Mouse (Mus musculus): ENCODE measurements at regions not wholly inside any gene's neighbourhood (a gene's known extent, or its start where the extent isn't known, plus 50 kb on each side); places are given as distances from the start of the nearest gene placed in this dataset.

DNA sequence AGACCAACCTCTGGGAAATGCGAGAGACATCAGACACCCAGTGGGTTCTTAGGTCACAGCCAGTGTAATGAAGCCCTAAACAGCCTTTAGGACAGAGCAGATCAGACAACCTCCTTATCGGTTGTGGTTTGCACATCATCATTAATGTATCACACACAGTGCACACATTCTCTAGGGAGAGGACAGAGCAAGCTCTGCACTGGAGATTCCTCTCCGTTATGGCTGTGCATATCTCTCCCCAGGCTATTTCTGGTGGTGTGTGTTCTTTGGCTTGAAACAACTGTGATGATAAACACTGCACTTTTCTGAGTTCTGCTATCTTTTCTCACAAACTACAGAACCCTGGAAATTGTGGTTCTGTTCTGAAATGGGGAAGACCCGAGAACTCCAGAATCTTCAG is 291.3 kb upstream of the Camk1g start:
- Histone ChIP-seq H3K4me2 (no peak overlapping the region), H3K27me3 (peaks cover 5% of the 10 kb centered on the region; the same call in 1 of the 2 replicates), H3K27ac (no peak overlapping the region), H3K36me3 (ENCODE audit: poor library complexity, severe bottlenecking) (no peaks in the 10 kb centered on the region), H3K9ac (no peak overlapping the region), H3K9me3 (replicated peaks) (no peaks in the 10 kb centered on the region), H3K4me3 (no peak overlapping the region), H3K4me1 (peaks cover 35% of the 10 kb centered on the region)
- 84% methylated on average over 4 of the region's 4 CpGs for WGBS
- no peak for ATAC-seq

DNA sequence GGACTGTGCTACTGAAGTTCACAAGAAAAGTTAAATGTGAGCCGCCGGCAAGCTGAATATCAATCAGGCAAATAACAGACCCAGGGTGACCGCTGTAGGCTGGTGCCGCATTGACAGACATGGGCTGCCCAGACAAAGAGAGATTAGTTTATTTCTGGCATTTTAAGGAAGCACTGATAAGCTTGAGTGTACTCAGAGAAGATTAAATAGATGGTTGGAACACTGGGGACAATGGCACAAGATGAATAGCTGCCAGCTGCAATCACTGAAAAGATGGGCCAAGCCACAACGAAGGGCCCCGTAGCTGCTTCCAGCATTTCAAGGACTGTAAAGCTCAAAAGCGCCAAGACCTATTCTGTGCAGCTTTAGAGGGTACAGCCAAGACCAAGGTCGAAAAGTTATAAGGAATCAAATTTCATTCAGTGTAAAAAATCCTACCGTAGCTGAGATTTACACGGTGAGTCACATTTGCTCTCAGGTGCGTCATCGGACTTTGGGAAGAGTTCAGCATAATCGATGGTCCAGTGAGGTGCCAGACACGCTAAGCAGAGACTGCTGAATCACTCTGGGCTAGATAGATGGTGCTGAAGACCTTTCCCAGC is 285.1 kb upstream of the Camk1g start:
- peak; percentile 58; the same call in 1 of the 2 replicates for ATAC-seq

DNA sequence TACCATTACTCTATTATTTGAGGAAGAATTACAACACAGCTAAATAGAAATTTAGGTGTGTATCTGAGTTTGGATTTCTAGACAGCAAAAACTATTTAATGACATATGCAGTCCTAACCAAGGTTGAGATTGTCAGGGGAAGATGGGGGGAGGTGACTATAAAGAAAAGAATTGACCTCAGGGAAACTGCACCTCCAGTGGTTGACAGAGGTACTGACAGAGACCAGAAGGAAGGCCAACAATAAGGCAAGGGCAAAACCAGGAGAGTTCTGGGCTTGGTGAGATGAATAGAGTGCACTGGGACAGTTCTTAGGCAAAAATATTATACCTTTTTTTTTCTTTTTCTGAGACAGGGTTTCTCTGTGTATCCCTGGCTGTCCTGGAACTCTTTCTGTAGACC is 280.2 kb upstream of the Camk1g start:
- no peak overlapping the region for H3K4me3 ChIP-seq
- H3K9me3 ChIP-seq (replicated peaks): no peaks in the 10 kb centered on the region
- no peak for ATAC-seq
- no peak overlapping the region for H3K27ac ChIP-seq
- no peak overlapping the region for H3K9ac ChIP-seq
- H3K4me2 ChIP-seq: no peak overlapping the region
- H3K4me1 ChIP-seq: peaks cover 18% of the 10 kb centered on the region
- no peaks in the 10 kb centered on the region for H3K27me3 ChIP-seq
- no peaks in the 10 kb centered on the region for H3K36me3 ChIP-seq (ENCODE audit: poor library complexity, severe bottlenecking)

More for the DNA sequence above, 285.1 kb upstream of the Camk1g start:
- no peak overlapping the region; the same call in 1 of the 2 replicates for H3K27ac ChIP-seq
- no peaks in the 10 kb centered on the region for H3K36me3 ChIP-seq (ENCODE audit: poor library complexity, severe bottlenecking)
- H3K4me3 ChIP-seq: no peak overlapping the region
- no peaks in the 10 kb centered on the region for H3K27me3 ChIP-seq
- H3K4me1 ChIP-seq: peaks cover 7% of the 10 kb centered on the region; the same call in 1 of the 2 replicates
- no peaks in the 10 kb centered on the region for H3K9me3 ChIP-seq (replicated peaks)
- 69% methylated on average over 14 of the region's 14 CpGs for WGBS
- H3K9ac ChIP-seq: no peak overlapping the region
- H3K4me2 ChIP-seq: no peak overlapping the region

DNA sequence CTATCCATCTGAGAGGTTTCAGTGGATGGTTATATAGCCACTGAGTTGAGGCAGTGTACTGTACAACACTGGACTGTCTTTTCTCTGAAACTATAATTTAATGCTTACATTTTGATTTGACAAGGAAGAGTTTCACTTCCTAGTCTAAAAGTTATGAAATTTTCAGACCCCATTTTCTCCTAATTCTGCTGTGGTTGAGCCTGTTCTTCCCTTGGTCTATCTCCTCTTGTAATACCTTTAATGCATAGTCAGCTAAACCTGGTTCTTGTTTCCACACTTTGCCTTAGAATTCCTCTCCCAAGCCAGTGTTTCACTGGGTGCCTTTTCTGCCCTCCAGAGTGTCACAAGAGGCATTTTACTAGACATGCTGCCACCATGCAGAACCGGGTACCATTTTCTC is 279.3 kb upstream of the Camk1g start:
- no peak overlapping the region for H3K27ac ChIP-seq
- no peaks in the 10 kb centered on the region for H3K9me3 ChIP-seq (replicated peaks)
- H3K36me3 ChIP-seq (ENCODE audit: poor library complexity, severe bottlenecking): no peaks in the 10 kb centered on the region
- H3K4me1 ChIP-seq: peaks cover 10% of the 10 kb centered on the region
- no peaks in the 10 kb centered on the region for H3K27me3 ChIP-seq
- no peak overlapping the region for H3K4me2 ChIP-seq
- ATAC-seq: no peak
- no peak overlapping the region for H3K4me3 ChIP-seq
- H3K9ac ChIP-seq: no peak overlapping the region
- WGBS: 95% methylated on average over 1 of the region's 1 CpGs

DNA sequence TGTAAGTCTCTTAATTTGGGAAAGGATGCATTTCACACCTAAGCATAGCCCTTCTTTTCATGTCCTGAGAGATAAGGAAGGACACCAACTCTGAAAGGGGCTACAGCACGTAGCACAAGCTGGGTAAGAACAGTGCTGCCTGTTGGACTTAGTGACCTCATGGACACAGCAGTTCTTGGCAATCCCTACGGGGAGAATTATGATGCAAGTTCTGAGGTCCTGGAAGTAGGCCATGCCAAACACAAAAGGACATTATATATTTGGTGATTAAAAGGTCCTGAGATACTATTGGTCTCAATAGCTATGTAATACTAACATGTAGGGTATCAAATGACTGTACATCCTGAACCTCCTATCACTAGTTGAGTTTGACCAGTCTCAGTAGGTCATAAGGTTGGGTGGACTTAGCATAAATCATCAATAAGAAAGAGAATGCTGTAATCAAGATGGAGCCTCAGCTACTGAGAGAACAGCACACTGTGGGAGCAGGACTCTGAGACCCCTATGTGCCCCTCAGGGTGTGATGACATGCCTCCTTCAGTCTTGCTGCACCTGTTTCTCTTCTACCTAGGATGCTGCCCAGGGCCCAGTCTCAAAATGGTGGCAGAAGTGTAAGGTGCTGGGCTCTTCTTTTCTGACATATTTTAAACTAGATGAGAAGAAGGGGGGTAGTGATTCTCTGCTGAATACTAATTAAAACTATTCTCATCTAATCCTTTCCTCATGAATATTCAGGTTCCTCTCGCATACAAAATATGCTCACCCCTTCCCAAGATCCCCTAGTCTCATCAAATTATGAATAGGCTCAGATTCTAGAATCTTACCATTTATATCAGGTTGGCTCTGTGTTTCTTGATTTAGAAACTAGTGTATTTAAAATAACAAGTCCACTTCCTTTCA is 277.5 kb upstream of the Camk1g start:
- H3K9me3 ChIP-seq (replicated peaks): no peaks in the 10 kb centered on the region
- H3K27ac ChIP-seq: no peak overlapping the region
- peak; percentile 67 for ATAC-seq
- no peak overlapping the region for H3K4me3 ChIP-seq
- H3K36me3 ChIP-seq (ENCODE audit: poor library complexity, severe bottlenecking): no peaks in the 10 kb centered on the region
- H3K9ac ChIP-seq: no peak overlapping the region
- 68% methylated on average over 3 of the region's 3 CpGs for WGBS
- H3K27me3 ChIP-seq: no peaks in the 10 kb centered on the region
- no peak overlapping the region for H3K4me2 ChIP-seq
- H3K4me1 ChIP-seq: peaks cover 10% of the 10 kb centered on the region

DNA sequence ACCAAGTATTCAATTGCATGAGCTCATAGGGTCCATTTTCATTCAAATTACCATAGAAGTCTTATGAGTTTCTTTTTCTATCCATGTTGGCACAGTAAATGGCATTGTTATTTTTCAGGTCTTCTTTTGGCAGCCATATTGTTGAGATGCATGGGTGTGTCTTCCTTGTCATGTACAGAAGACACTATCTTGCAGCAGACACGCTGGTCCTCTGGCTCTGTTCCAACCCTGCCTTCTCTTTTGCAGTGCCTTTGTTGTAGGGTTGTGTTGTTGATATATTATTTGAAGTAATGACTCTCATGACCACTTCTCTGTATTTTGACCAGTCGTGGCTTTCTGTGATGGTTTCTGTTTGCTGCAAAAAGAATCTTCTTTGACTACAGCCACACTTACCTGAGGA is 274.4 kb upstream of the Camk1g start:
- Histone ChIP-seq H3K4me2 (no peak overlapping the region), H3K4me3 (no peak overlapping the region), H3K9me3 (replicated peaks) (no peaks in the 10 kb centered on the region), H3K4me1 (peaks cover 10% of the 10 kb centered on the region), H3K27me3 (no peaks in the 10 kb centered on the region), H3K9ac (no peak overlapping the region), H3K36me3 (ENCODE audit: poor library complexity, severe bottlenecking) (no peaks in the 10 kb centered on the region), H3K27ac (no peak overlapping the region)
- ATAC-seq: no peak
- WGBS: 77% methylated on average over 2 of the region's 2 CpGs

DNA sequence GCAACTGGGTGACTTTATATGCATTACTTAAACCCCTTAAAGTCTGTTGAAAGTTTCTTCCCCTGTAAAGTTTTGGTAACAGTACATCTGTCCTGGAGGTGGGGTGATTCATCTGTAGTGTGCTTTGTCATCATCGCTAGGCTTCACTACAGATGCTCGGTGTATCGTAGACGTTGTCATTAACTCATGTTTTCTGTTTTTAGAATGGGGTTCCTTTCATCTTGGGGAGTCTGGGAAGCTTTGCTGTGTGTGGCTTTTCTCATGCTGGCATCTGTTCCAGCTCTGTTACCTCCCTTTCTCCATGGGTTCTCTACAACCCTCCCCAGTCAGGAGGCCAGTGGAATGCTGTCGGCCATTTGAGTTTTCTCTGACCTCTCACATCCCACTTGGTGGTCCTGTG is 266.4 kb upstream of the Camk1g start:
- WGBS: 88% methylated on average over 5 of the region's 5 CpGs
- Histone ChIP-seq H3K4me1 (no peaks in the 10 kb centered on the region), H3K9me3 (replicated peaks) (no peaks in the 10 kb centered on the region), H3K4me3 (no peak overlapping the region), H3K27ac (no peak overlapping the region), H3K4me2 (no peak overlapping the region), H3K27me3 (no peaks in the 10 kb centered on the region), H3K9ac (no peak overlapping the region), H3K36me3 (ENCODE audit: poor library complexity, severe bottlenecking) (no peaks in the 10 kb centered on the region)
- no peak for ATAC-seq

DNA sequence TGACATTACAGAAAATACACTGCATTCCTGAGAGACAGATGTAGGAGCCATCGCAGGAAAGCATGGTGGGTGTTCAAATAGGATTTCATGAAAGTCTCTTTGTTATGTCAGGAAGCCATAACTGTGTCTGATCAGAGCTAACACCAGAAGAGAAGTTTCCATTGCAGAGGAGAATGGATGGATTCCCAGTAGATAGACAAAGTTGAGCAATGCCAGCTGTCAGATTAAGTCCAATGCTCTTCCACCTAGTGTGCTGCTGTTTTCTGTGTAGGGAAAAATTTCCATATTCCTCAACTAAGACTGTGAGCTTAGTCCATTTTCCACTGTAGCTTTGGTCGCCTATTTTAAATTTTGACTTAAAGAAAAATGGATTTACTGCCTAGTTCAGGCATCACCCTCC is 262.0 kb upstream of the Camk1g start:
- Histone ChIP-seq H3K9ac (no peak overlapping the region), H3K36me3 (ENCODE audit: poor library complexity, severe bottlenecking) (no peaks in the 10 kb centered on the region), H3K4me3 (no peak overlapping the region), H3K9me3 (replicated peaks) (no peaks in the 10 kb centered on the region), H3K4me2 (no peak overlapping the region), H3K27me3 (no peaks in the 10 kb centered on the region), H3K4me1 (peaks cover under 1% of the 10 kb centered on the region; the same call in 1 of the 2 replicates), H3K27ac (no peak overlapping the region)
- WGBS: 95% methylated on average over 2 of the region's 2 CpGs
- no peak for ATAC-seq

DNA sequence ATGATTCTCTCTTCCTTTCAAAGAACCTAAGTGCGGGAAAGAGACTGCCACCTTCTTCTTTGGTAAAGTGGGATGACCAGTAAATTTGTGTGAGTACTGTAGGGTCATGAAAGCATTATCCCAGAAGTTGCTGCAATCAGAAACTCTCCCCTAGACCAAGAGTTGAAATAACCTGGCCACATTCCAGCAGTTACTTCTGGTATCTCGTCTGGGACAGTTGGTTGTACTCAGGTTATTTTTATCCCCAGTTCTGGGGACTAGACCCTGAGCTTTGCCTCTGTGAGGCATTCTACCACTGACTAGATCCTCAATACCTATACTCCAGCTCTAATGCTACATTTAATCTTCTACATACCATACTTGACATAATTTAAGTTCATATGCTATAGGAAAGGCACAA is 259.8 kb upstream of the Camk1g start:
- Histone ChIP-seq H3K4me3 (no peak overlapping the region), H3K27ac (no peak overlapping the region), H3K36me3 (ENCODE audit: poor library complexity, severe bottlenecking) (no peaks in the 10 kb centered on the region), H3K9me3 (replicated peaks) (no peaks in the 10 kb centered on the region), H3K9ac (no peak overlapping the region), H3K4me1 (peaks cover 4% of the 10 kb centered on the region; the same call in 1 of the 2 replicates), H3K27me3 (no peaks in the 10 kb centered on the region), H3K4me2 (no peak overlapping the region)
- WGBS: 69% methylated on average over 2 of the region's 2 CpGs
- no peak for ATAC-seq

DNA sequence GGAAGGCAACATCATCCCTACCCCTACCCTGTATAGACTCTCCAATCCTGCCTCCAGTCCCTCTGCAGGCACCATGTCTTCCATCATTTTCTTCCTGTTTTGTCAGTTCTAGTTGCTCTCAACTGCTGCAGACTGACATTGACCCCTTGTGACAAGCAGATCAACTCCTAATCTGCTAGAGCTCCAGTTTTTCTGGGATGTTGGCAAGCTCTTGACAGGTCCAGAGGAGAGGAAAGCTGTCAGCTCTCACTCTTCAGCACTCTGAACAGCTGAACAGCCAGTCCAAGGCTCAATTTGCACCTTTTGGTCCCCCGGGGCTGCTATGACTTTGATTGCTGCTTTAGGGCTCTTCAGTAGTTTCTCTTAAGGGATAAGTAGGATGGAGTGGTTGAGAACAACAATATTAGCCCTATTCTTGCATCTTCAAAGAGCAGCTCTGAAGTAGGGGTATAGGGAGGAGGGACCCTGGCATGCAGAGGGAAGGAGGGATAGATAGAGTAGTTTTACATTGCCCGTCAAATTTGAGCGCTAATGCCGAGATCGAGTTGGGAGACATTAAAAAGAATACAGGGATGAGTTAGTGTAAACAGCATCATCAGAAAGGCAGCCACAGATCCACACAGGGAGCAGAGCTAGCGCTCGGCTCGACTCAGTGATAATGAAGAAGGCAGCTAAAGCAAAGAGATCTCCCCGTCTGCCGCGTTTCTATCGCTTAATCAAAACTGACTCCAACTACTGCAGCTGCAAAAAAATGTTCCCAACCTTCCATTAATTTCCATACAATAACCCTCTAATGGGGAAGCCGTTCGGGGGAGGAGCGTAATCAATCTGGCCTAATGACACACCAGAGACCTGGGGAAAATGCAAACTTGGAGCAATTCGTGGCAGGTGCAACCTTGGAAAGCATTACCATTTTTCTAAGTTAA is 257.1 kb upstream of the Camk1g start:
- no peak overlapping the region for H3K4me2 ChIP-seq
- no peaks in the 10 kb centered on the region for H3K27me3 ChIP-seq
- H3K9ac ChIP-seq: 0 out of 2 replicates have a peak overlapping the region, but pooled peaks have one; percentile 13
- no peaks in the 10 kb centered on the region for H3K36me3 ChIP-seq (ENCODE audit: poor library complexity, severe bottlenecking)
- no peaks in the 10 kb centered on the region for H3K9me3 ChIP-seq (replicated peaks)
- H3K4me3 ChIP-seq: no peak overlapping the region
- 66% methylated on average over 16 of the region's 16 CpGs for WGBS
- H3K4me1 ChIP-seq: peaks cover 4% of the 10 kb centered on the region; the same call in 1 of the 2 replicates
- no peak overlapping the region for H3K27ac ChIP-seq
- ATAC-seq: peak; percentile 43; the same call in 1 of the 2 replicates

DNA sequence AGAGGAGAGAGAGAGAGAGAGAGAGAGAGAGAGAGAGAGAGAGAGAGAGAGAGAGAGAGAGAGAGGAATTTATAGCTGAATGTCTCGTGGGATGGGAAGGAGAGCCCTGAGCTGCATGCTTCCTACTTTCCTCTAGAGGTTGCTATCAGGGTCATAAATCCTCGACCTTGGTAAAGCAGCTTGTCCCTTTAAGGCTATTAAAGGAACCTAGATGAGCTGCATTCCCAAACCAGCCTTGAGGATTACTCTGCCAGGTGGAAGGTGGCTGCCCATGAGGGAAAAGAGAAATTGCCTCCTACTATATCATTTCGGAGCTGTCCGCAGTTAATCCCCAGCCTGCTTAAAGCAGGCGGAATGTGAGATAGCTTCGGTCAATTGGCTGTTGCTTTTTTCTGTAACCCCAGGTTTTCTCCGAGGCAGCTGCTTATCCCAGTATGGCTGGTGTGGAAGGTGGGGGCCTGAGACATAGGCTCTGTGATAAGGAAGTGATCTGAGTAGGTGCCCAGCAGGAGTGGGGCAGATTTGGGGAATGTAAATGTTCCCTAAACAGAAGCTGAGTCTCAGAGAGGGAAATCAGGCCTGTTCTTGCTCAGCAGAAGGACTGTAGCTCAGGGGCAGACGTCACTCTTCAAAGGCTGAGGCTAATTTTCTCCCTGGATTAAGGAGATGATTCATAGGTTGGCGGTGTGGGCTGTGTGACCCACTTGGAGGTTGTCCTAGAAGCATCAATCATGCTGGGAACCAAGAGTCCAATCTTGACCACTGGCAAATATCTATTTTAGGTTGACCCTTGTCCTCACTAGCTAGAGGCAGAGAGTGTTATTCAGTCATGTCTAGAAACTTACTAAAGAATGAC is 255.2 kb upstream of the Camk1g start:
- H3K9me3 ChIP-seq (replicated peaks): no peaks in the 10 kb centered on the region
- H3K9ac ChIP-seq: no peak overlapping the region
- no peak overlapping the region for H3K4me2 ChIP-seq
- peaks cover 4% of the 10 kb centered on the region; the same call in 1 of the 2 replicates for H3K4me1 ChIP-seq
- no peaks in the 10 kb centered on the region for H3K27me3 ChIP-seq
- no peak for ATAC-seq
- no peaks in the 10 kb centered on the region for H3K36me3 ChIP-seq (ENCODE audit: poor library complexity, severe bottlenecking)
- H3K27ac ChIP-seq: no peak overlapping the region
- no peak overlapping the region for H3K4me3 ChIP-seq
- 25% methylated on average over 9 of the region's 9 CpGs for WGBS

All from forebrain, embryonic 13.5 days (tissue).